Mouse (Mus musculus) midbrain, embryonic 11.5 days (tissue): Measurements from ENCODE around the gene Hpd. TPM values are rescaled to one million over a fixed set of nuclear protein-coding genes. Genes with fewer than 3 reads are reported as not detected.

ENCODE experiments used
- ATAC-seq: fragments of 200-750 bp; cut with Nextera tagmentation; 2 replicates; pipeline ENCODE4 v1.8.0; 2017; ENCODE audit warnings: moderate TSS enrichment, moderate library complexity; ENCODE audit not compliant: low FRiP score
- DNase-seq: peaks from one replicate; pipeline ENCODE4 v3.0.0; 2015; ENCODE audit warnings: low spot score; ENCODE audit errors: missing footprints
- H3K27ac ChIP-seq: fragments of 300-500 bp; sonication (generic); 2 replicates; pipeline ENCODE4 v1.5.1; 2014; ENCODE audit warnings: low read depth, low read length
- H3K27me3 ChIP-seq: fragments of 300-500 bp; sonication (generic); 2 replicates; pipeline ENCODE4 v1.6.1; 2014; ENCODE audit warnings: mild to moderate bottlenecking, low read length, moderate library complexity, mixed read lengths; ENCODE audit not compliant: control insufficient read depth, insufficient read depth
- H3K36me3 ChIP-seq: fragments of 300-500 bp; sonication (generic); 2 replicates; pipeline ENCODE4 v1.6.1; 2014; ENCODE audit warnings: mild to moderate bottlenecking, low read length, moderate library complexity, mixed read lengths; ENCODE audit not compliant: control insufficient read depth, insufficient read depth
- H3K4me1 ChIP-seq: fragments of 300-500 bp; sonication (generic); 2 replicates; pipeline ENCODE4 v1.6.1; 2014; ENCODE audit warnings: low read length; ENCODE audit not compliant: control insufficient read depth, insufficient read depth
- H3K4me2 ChIP-seq: fragments of 300-500 bp; sonication (generic); 2 replicates; pipeline ENCODE4 v1.6.1; 2014; ENCODE audit warnings: mild to moderate bottlenecking, moderate library complexity
- H3K4me3 ChIP-seq: fragments of 300-500 bp; sonication (generic); 2 replicates; pipeline ENCODE4 v1.5.1; 2014; ENCODE audit warnings: low read depth, low read length
- H3K9ac ChIP-seq: fragments of 300-500 bp; sonication (generic); 2 replicates; pipeline ENCODE4 v1.6.1; 2014; ENCODE audit warnings: low read length
- H3K9me3 ChIP-seq: fragments of 300-500 bp; sonication (generic); 2 replicates; pipeline ENCODE4 v1.6.1; 2016; ENCODE audit warnings: low read length; ENCODE audit not compliant: control insufficient read depth
- WGBS: fragments of 180-500 bp; shearing (Covaris S2); extraction: QIAGEN DNeasy Blood & Tissue Kit; methylation state at CpG from one replicate; pipeline ENCODE4 v1.1.7; 2014; 5-methylcytosine and 5-hydroxymethylcytosine counted together
- polyA plus RNA-seq: library from polyadenylated mRNA; unstranded; fragments of >200 nt; fragmentation: Nextera tagmentation; extraction: Ambion mirVana; gene quantifications from 2 replicates; pipeline ENCODE4 v1.2.1, GENCODE M21; 2014

Hpd gene
- polyA plus RNA-seq, 1 experiment from 2014 or later: not detected

GRCm38 (mm10) chr5:123130814-123131148 lies 51.7 kb downstream of the Hpd start:
- no peak for DNase-seq
- Histone ChIP-seq H3K9ac (no peak overlapping the region), H3K27ac (no peak overlapping the region), H3K36me3 (peaks cover 6% of the 10 kb centered on the region; the same call in 1 of the 2 replicates), H3K4me3 (no peak overlapping the region), H3K4me2 (no peak overlapping the region), H3K9me3 (no peaks in the 10 kb centered on the region), H3K4me1 (peaks cover 36% of the 10 kb centered on the region), H3K27me3 (no peaks in the 10 kb centered on the region)
- ATAC-seq: no peak
- 85% methylated on average over 5 of the region's 5 CpGs for WGBS

GRCm38 (mm10) chr5:123130030-123130813 lies 52.3 kb downstream of the Hpd start:
- ATAC-seq (no peak), DNase-seq (no peak)
- Histone ChIP-seq H3K9ac (no peak overlapping the region), H3K27ac (no peak overlapping the region), H3K27me3 (no peaks in the 10 kb centered on the region), H3K9me3 (no peaks in the 10 kb centered on the region), H3K36me3 (peaks cover 6% of the 10 kb centered on the region; the same call in 1 of the 2 replicates), H3K4me3 (no peak overlapping the region), H3K4me2 (no peak overlapping the region), H3K4me1 (peaks cover 31% of the 10 kb centered on the region)
- WGBS: 89% methylated on average over 9 of the region's 9 CpGs

GRCm38 (mm10) chr5:123129170-123129757 lies 53.3 kb downstream of the Hpd start:
- Histone ChIP-seq H3K9me3 (no peaks in the 10 kb centered on the region), H3K4me2 (no peak overlapping the region), H3K9ac (0 out of 2 replicates have a peak overlapping the region, but pooled peaks have one; percentile 2), H3K4me1 (peaks cover 21% of the 10 kb centered on the region), H3K4me3 (no peak overlapping the region), H3K36me3 (peaks cover 3% of the 10 kb centered on the region; the same call in 1 of the 2 replicates), H3K27me3 (no peaks in the 10 kb centered on the region), H3K27ac (no peak overlapping the region)
- 85% methylated on average over 10 of the region's 10 CpGs for WGBS
- ATAC-seq (no peak), DNase-seq (no peak)

GRCm38 (mm10) chr5:123128426-123129169 lies 53.9 kb downstream of the Hpd start:
- peaks cover 14% of the 10 kb centered on the region for H3K4me1 ChIP-seq
- no peak overlapping the region for H3K27ac ChIP-seq
- H3K27me3 ChIP-seq: no peaks in the 10 kb centered on the region
- H3K4me3 ChIP-seq: no peak overlapping the region
- DNase-seq (no peak), ATAC-seq (no peak)
- no peaks in the 10 kb centered on the region for H3K9me3 ChIP-seq
- H3K4me2 ChIP-seq: no peak overlapping the region
- WGBS: 59% methylated on average over 10 of the region's 10 CpGs
- peaks cover 3% of the 10 kb centered on the region; the same call in 1 of the 2 replicates for H3K36me3 ChIP-seq
- no peak overlapping the region for H3K9ac ChIP-seq

- WGBS: 88% methylated on average over 6 of the region's 6 CpGs
- H3K27ac ChIP-seq: no peak overlapping the region
- H3K36me3 ChIP-seq: peaks cover 3% of the 10 kb centered on the region; the same call in 1 of the 2 replicates
- ATAC-seq: no peak
- no peak overlapping the region for H3K4me3 ChIP-seq
- peaks cover 3% of the 10 kb centered on the region for H3K4me1 ChIP-seq
- no peaks in the 10 kb centered on the region for H3K27me3 ChIP-seq
- no peak for DNase-seq
- H3K9me3 ChIP-seq: peaks cover 4% of the 10 kb centered on the region; the same call in 1 of the 2 replicates
- H3K4me2 ChIP-seq: no peak overlapping the region
- H3K9ac ChIP-seq: no peak overlapping the region
Measured at GRCm38 (mm10) chr5:123127031-123127430, 55.5 kb downstream of the Hpd start.

- WGBS: 87% methylated on average over 18 of the region's 18 CpGs
- H3K4me1 ChIP-seq: no peaks in the 10 kb centered on the region
- no peaks in the 10 kb centered on the region for H3K27me3 ChIP-seq
- H3K36me3 ChIP-seq: peaks cover 3% of the 10 kb centered on the region; the same call in 1 of the 2 replicates
- H3K9ac ChIP-seq: no peak overlapping the region
- H3K27ac ChIP-seq: no peak overlapping the region
- DNase-seq: no peak
- ATAC-seq: no peak
- peaks cover 4% of the 10 kb centered on the region; the same call in 1 of the 2 replicates for H3K9me3 ChIP-seq
- H3K4me3 ChIP-seq: no peak overlapping the region
- no peak overlapping the region for H3K4me2 ChIP-seq
Measured at GRCm38 (mm10) chr5:123125638-123126406, 56.7 kb downstream of the Hpd start.

- H3K36me3 ChIP-seq: peaks cover 3% of the 10 kb centered on the region; the same call in 1 of the 2 replicates
- no peak for ATAC-seq
Measured at GRCm38 (mm10) chr5:123125105-123125504, 57.4 kb downstream of the Hpd start.

GRCm38 (mm10) chr5:123122181-123122580 lies 60.3 kb downstream of the Hpd start:
- ATAC-seq: no peak
- Histone ChIP-seq H3K4me3 (no peak overlapping the region), H3K36me3 (no peaks in the 10 kb centered on the region), H3K27ac (no peak overlapping the region), H3K9me3 (peaks cover 4% of the 10 kb centered on the region; the same call in 1 of the 2 replicates), H3K4me1 (no peaks in the 10 kb centered on the region), H3K4me2 (no peak overlapping the region), H3K27me3 (no peaks in the 10 kb centered on the region), H3K9ac (no peak overlapping the region)
- WGBS: 84% methylated on average over 4 of the region's 4 CpGs
- no peak for DNase-seq

More at GRCm38 (mm10) chr5:123125105-123125504, 57.4 kb downstream of the Hpd start:
- Histone ChIP-seq H3K4me2 (no peak overlapping the region), H3K9me3 (peaks cover 4% of the 10 kb centered on the region; the same call in 1 of the 2 replicates), H3K9ac (no peak overlapping the region), H3K4me3 (no peak overlapping the region), H3K27me3 (no peaks in the 10 kb centered on the region), H3K27ac (no peak overlapping the region), H3K4me1 (no peaks in the 10 kb centered on the region)
- no peak for DNase-seq
- WGBS: 87% methylated on average over 6 of the region's 6 CpGs
